Mouse (Mus musculus) spleen, adult 18-20 months (tissue): ENCODE data around the gene Ecsit.

Source experiments
- DNase-seq, 2 experiments: peaks; one replicate each; pipeline ENCODE4 v3.0.0; 2022; ENCODE audit warnings: mixed read lengths in 2 of 2

Ecsit gene

DNA sequence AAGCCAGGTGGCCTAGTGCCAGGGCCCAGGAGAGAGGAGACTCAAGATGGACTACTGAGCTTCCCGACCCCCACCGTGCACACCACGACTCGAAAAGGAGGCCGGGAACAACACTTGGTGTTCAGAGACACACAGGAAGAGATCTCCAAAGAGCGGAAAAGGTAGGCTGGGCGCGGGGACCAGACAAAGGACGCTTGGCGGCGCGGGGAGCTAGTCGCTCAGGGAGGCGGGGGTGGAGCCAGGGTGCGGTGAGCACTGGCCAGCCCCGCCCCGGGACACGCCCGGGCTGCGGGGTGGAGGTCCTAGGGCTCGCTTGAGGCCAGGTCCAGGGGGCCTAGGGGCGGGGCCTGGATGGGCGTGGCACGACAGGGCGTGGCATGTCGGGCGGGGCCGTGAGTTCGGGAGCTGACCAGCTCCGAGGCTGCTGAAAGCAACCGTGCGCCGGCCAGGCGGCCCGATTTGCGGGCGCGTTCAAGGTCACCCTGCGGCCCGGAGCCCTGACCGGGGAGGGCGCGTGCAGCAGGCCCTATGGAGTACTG is 34.8 kb downstream of the Ecsit start:
- peak in 1 of 2 experiments; percentile 28 for DNase-seq

GRCm38 (mm10) chr9:22049721-22050270 is 35.4 kb downstream of the Ecsit start:
- DNase-seq = no peak

DNA sequence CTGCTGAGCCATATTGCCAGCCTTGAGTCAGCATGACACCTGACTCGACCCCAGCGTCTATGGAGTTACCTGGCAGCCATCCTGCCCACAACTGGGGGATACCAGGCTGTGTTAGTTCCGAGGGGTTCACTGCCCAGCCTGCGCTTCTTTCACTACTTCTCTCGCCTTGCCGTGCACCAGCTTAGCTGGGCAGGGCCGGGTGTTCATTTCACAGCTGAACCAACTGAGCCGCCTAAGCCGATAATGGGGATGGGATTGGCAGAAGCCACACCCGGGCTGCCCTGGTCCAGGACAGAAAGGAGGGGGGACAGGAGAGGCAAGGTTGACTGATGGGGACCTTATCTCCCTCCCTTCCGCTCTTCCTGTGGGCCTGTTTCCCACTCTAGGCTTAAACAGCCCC is 35.9 kb downstream of the Ecsit start:
- DNase-seq = no peak

DNA sequence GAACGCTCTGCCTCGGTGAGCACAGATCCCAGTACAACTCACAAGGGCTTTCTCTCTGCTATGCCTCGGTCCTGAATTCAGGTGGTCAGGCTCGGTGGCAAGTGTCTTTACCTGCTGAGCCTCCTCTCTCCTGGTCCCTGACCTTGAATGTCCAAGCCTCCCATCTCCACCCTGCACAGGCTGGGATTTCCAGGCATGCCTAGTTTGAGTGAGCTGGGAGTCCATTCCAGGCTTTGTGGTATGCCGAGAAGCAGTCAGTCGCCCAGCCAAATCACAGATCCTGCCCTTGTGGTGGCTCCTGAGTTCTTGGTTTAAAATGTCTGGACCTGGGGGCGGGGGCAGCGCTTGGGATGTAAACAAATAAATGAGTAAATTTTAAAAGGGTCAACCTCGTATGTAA is 37.9 kb downstream of the Ecsit start:
- DNase-seq = no peak

DNA sequence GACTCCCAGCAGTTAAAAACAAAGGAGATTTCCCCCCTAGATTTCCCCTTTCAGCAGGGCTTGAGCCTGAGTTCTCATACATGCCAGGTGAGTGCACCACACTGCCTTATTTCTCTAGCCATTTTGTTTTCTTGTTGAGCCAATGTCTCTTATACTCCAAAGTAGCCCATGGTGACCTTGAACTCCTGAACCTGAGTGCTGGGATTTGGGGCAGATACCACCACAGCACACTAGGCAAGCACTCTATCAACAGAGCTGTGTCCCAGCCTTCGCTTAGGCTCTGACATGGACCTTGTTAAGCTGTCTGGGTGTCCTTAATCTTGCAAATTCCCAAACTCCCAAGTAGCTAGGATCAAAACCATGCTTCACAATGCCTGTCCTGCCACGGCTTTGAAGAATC is 43.4 kb downstream of the Ecsit start:
- no peak for DNase-seq

GRCm38 (mm10) chr9:22037826-22038225 is 47.4 kb downstream of the Ecsit start:
- DNase-seq = no peak

DNA sequence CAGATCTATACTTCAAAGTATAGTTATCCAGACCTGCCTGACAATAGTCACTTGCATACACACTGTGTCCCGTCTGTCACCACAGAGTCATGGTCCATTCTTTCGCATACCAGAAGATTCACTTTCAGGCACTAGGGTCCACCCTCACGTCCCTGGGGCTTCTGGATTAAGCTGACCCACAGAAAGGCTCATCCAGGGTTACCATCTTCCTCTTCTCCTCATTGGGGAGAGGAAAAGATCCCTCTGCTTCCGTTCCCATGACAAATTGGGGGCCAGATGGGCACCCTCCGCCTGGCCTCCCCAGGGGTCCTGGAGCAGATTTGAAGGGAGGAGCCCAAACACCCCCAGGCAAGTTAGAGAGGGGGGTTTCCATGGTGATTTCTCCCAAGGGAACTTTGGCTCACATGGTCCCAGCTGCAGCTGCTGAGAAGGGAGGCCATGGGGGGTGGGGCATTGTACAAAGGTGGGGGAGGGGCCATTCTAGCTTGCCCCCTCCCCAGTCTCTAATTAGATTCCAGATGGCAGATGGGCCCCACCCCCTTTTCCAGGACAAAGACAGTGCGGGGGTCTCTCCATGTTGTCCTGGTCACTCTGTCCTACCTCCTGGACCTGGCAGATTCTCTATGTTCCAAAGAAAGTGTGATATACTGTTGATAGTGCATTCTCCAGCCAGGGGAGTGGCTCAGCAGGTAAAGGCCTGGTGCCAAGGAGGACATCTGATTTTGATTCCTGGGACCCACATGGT is 49.8 kb downstream of the Ecsit start:
- no peak for DNase-seq

GRCm38 (mm10) chr9:22030386-22030785 is 54.9 kb downstream of the Ecsit start:
- no peak for DNase-seq

- no peak for DNase-seq
Observed at GRCm38 (mm10) chr9:22028467-22028866, 56.8 kb downstream of the Ecsit start.

GRCm38 (mm10) chr9:22024592-22024991 is 60.6 kb downstream of the Ecsit start:
- DNase-seq = no peak
